Mouse (Mus musculus): ENCODE results near the gene Phlda3.

Gene Phlda3

GRCm38 (mm10) chr1:135765645-135766591 is at the start of gene Phlda3:
Gene Phlda3, plus strand, starts transcription at chr1:135766119.
- in situ Hi-C loops (cut with MboI; ENCODE audit: unreplicated experiment in 2 of 2): no loop called here

- in situ Hi-C loops (cut with MboI; ENCODE audit: unreplicated experiment in 2 of 2): loop anchor here (5.0 kb wide), 2 partner anchors 33 to 63 kb away; no protein-coding TSS in a partner anchor
These were observed 46.4 kb upstream of the Phlda3 start for GRCm38 (mm10) chr1:135719486-135719885.

GRCm38 (mm10) chr1:135719983-135720382 is 45.9 kb upstream of the Phlda3 start, which contains the start of gene Csrp1:
Gene Csrp1, plus strand, starts transcription at chr1:135720061.
- in situ Hi-C loops (cut with MboI; ENCODE audit: unreplicated experiment in 2 of 2): loop anchor here (5.0 kb wide), 2 partner anchors 32 to 62 kb away; no protein-coding TSS in a partner anchor

- in situ Hi-C loops (cut with MboI; ENCODE audit: unreplicated experiment in 2 of 2): loop anchor here in 1 of 2 experiments (5.0 kb wide), 1 partner anchor 59 kb away; no protein-coding TSS in a partner anchor
These were observed 42.9 kb upstream of the Phlda3 start for GRCm38 (mm10) chr1:135723016-135723415.

GRCm38 (mm10) chr1:135724134-135724533 is 41.8 kb upstream of the Phlda3 start:
- in situ Hi-C loops (cut with MboI; ENCODE audit: unreplicated experiment in 2 of 2): loop anchor here in 1 of 2 experiments (5.0 kb wide), 1 partner anchor 58 kb away; no protein-coding TSS in a partner anchor

GRCm38 (mm10) chr1:135725324-135725723 is 40.6 kb upstream of the Phlda3 start:
- in situ Hi-C loops (cut with MboI; ENCODE audit: unreplicated experiment in 2 of 2): no loop called here

- in situ Hi-C loops (cut with MboI; ENCODE audit: unreplicated experiment in 2 of 2): no loop called here
These were observed 40.0 kb upstream of the Phlda3 start for GRCm38 (mm10) chr1:135725936-135726335.

- in situ Hi-C loops (cut with MboI; ENCODE audit: unreplicated experiment in 2 of 2): no loop called here
These were observed 37.1 kb upstream of the Phlda3 start for GRCm38 (mm10) chr1:135728631-135729366.

GRCm38 (mm10) chr1:135729367-135729713 is 36.6 kb upstream of the Phlda3 start:
- in situ Hi-C loops (cut with MboI; ENCODE audit: unreplicated experiment in 2 of 2): no loop called here

- in situ Hi-C loops (cut with MboI; ENCODE audit: unreplicated experiment in 2 of 2): no loop called here
These were observed 36.1 kb upstream of the Phlda3 start for GRCm38 (mm10) chr1:135729821-135730220.

- in situ Hi-C loops (cut with MboI; ENCODE audit: unreplicated experiment in 2 of 2): no loop called here
These were observed 35.6 kb upstream of the Phlda3 start for GRCm38 (mm10) chr1:135730296-135730695.

- in situ Hi-C loops (cut with MboI; ENCODE audit: unreplicated experiment in 2 of 2): no loop called here
These were observed 34.5 kb upstream of the Phlda3 start for GRCm38 (mm10) chr1:135731393-135731792.

- in situ Hi-C loops (cut with MboI; ENCODE audit: unreplicated experiment in 2 of 2): no loop called here
These were observed 33.8 kb upstream of the Phlda3 start for GRCm38 (mm10) chr1:135731897-135732684.

- in situ Hi-C loops (cut with MboI; ENCODE audit: unreplicated experiment in 2 of 2): no loop called here
These were observed 31.5 kb upstream of the Phlda3 start for GRCm38 (mm10) chr1:135734225-135734937.

GRCm38 (mm10) chr1:135735460-135735859 is 30.5 kb upstream of the Phlda3 start:
- in situ Hi-C loops (cut with MboI; ENCODE audit: unreplicated experiment in 2 of 2): no loop called here

GRCm38 (mm10) chr1:135744987-135745386 is 20.9 kb upstream of the Phlda3 start:
- in situ Hi-C loops (cut with MboI; ENCODE audit: unreplicated experiment in 2 of 2): no loop called here

- in situ Hi-C loops (cut with MboI; ENCODE audit: unreplicated experiment in 2 of 2): no loop called here
These were observed 19.7 kb upstream of the Phlda3 start for GRCm38 (mm10) chr1:135746248-135746647.

GRCm38 (mm10) chr1:135752737-135753348 is 13.1 kb upstream of the Phlda3 start:
- in situ Hi-C loops (cut with MboI; ENCODE audit: unreplicated experiment in 2 of 2): loop anchor here (5.0 kb wide), 2 partner anchors 34 to 36 kb away; no protein-coding TSS in a partner anchor

- in situ Hi-C loops (cut with MboI; ENCODE audit: unreplicated experiment in 2 of 2): no loop called here
These were observed 10.6 kb upstream of the Phlda3 start for GRCm38 (mm10) chr1:135755287-135755686.
